Mouse (Mus musculus): ENCODE results near the gene Ncam2.

Gene Ncam2

GRCm38 (mm10) chr16:81200201-81201071 is at the start of gene Ncam2:
Gene Ncam2, plus strand, starts transcription at chr16:81200697.
- peak; percentile 72 for DNase-seq (ENCODE audit: extremely low spot score)

GRCm38 (mm10) chr16:81170828-81171227 is 29.7 kb upstream of the Ncam2 start:
- no peak for DNase-seq (ENCODE audit: extremely low spot score)

- peak; percentile 39 for DNase-seq (ENCODE audit: extremely low spot score)
These were observed 25.1 kb upstream of the Ncam2 start for GRCm38 (mm10) chr16:81175302-81175943.

GRCm38 (mm10) chr16:81179801-81180200 is 20.7 kb upstream of the Ncam2 start:
- no peak for DNase-seq (ENCODE audit: extremely low spot score)

- DNase-seq (ENCODE audit: extremely low spot score), result no peak
These were observed 12.8 kb upstream of the Ncam2 start for GRCm38 (mm10) chr16:81187579-81188179.

GRCm38 (mm10) chr16:81191621-81192020 is 8.9 kb upstream of the Ncam2 start:
- DNase-seq (ENCODE audit: extremely low spot score), result no peak

GRCm38 (mm10) chr16:81192607-81193006 is 7.9 kb upstream of the Ncam2 start:
- DNase-seq (ENCODE audit: extremely low spot score), result no peak

- DNase-seq (ENCODE audit: extremely low spot score), result no peak
These were observed 1.0 kb upstream of the Ncam2 start for GRCm38 (mm10) chr16:81199467-81199866.

- DNase-seq (ENCODE audit: extremely low spot score), result peak; percentile 1
These were observed 974 bp downstream of the Ncam2 start for GRCm38 (mm10) chr16:81201471-81201870.

GRCm38 (mm10) chr16:81201992-81202391 is 1.5 kb downstream of the Ncam2 start:
- DNase-seq (ENCODE audit: extremely low spot score), result peak; percentile 60

- DNase-seq (ENCODE audit: extremely low spot score), result no peak
These were observed 2.2 kb downstream of the Ncam2 start for GRCm38 (mm10) chr16:81202721-81203161.

GRCm38 (mm10) chr16:81204405-81205034 is 4.0 kb downstream of the Ncam2 start:
- DNase-seq (ENCODE audit: extremely low spot score), result no peak

- DNase-seq (ENCODE audit: extremely low spot score), result no peak
These were observed 20.7 kb downstream of the Ncam2 start for GRCm38 (mm10) chr16:81221176-81221575.

- no peak for DNase-seq (ENCODE audit: extremely low spot score)
These were observed 23.3 kb downstream of the Ncam2 start for GRCm38 (mm10) chr16:81223841-81224240.

GRCm38 (mm10) chr16:81224253-81224652 is 23.8 kb downstream of the Ncam2 start:
- DNase-seq (ENCODE audit: extremely low spot score), result no peak

- DNase-seq (ENCODE audit: extremely low spot score), result no peak
These were observed 54.4 kb downstream of the Ncam2 start for GRCm38 (mm10) chr16:81254875-81255274.

- DNase-seq (ENCODE audit: extremely low spot score), result no peak
These were observed 59.9 kb downstream of the Ncam2 start for GRCm38 (mm10) chr16:81260429-81260828.

- no peak for DNase-seq (ENCODE audit: extremely low spot score)
These were observed 73.3 kb downstream of the Ncam2 start for GRCm38 (mm10) chr16:81273597-81274360.

- peak; percentile 3 for DNase-seq (ENCODE audit: extremely low spot score)
These were observed 83.7 kb downstream of the Ncam2 start for GRCm38 (mm10) chr16:81284241-81284640.

- no peak for DNase-seq (ENCODE audit: extremely low spot score)
These were observed 84.7 kb downstream of the Ncam2 start for GRCm38 (mm10) chr16:81284859-81285837.
